Mouse (Mus musculus) limb, embryonic 10.5 days (tissue): ENCODE measurements at regions not wholly inside any gene's neighbourhood (a gene's known extent, or its start where the extent isn't known, plus 50 kb on each side); places are given as distances from the start of the nearest gene placed in this dataset.

ENCODE experiments used
- DNase-seq: peaks from one replicate; pipeline ENCODE4 v3.0.0-alpha.2; 2017; ENCODE audit warnings: low spot score
- H3K27ac ChIP-seq: fragments of 300-500 bp; sonication (generic); 2 replicates; pipeline ENCODE4 v1.5.1; 2016; ENCODE audit warnings: mild to moderate bottlenecking
- H3K27me3 ChIP-seq: fragments of 300-500 bp; sonication (generic); 2 replicates; pipeline ENCODE4 v1.6.1; 2016; ENCODE audit warnings: low read depth, mild to moderate bottlenecking; ENCODE audit not compliant: poor library complexity, severe bottlenecking
- H3K36me3 ChIP-seq: fragments of 300-500 bp; sonication (generic); 2 replicates; pipeline ENCODE4 v1.6.1; 2016; ENCODE audit warnings: mild to moderate bottlenecking, moderate library complexity
- H3K4me1 ChIP-seq: fragments of 300-500 bp; sonication (generic); 2 replicates; pipeline ENCODE4 v1.6.1; 2016
- H3K4me3 ChIP-seq: fragments of 300-500 bp; sonication (generic); 2 replicates; pipeline ENCODE4 v1.5.1; 2016; ENCODE audit warnings: mild to moderate bottlenecking, moderate library complexity
- H3K9me3 ChIP-seq: fragments of 300-500 bp; sonication (generic); replicated peaks from 2 replicates; pipeline ENCODE4 v1.6.1; 2016; ENCODE audit warnings: mild to moderate bottlenecking
- WGBS: fragments of 180-500 bp; shearing (Covaris S2); methylation state at CpG from one replicate; pipeline ENCODE4 v1.1.7; 2016; 5-methylcytosine and 5-hydroxymethylcytosine counted together

GRCm38 (mm10) chr9:12692329-12692728, 553.3 kb downstream of the Jrkl start:
- H3K4me3 ChIP-seq: no peak overlapping the region
- H3K4me1 ChIP-seq: no peaks in the 10 kb centered on the region
- 55% methylated on average over 4 of the region's 4 CpGs for WGBS
- H3K36me3 ChIP-seq: no peaks in the 10 kb centered on the region
- peak; percentile 38 for DNase-seq
- no peaks in the 10 kb centered on the region for H3K27me3 ChIP-seq
- no peak overlapping the region for H3K27ac ChIP-seq
- no peaks in the 10 kb centered on the region for H3K9me3 ChIP-seq

GRCm38 (mm10) chr9:12690948-12691279, 554.7 kb downstream of the Jrkl start:
- no peaks in the 10 kb centered on the region for H3K36me3 ChIP-seq
- no peaks in the 10 kb centered on the region for H3K27me3 ChIP-seq
- 30% methylated on average over 1 of the region's 1 CpGs for WGBS
- H3K4me1 ChIP-seq: no peaks in the 10 kb centered on the region
- H3K9me3 ChIP-seq: no peaks in the 10 kb centered on the region
- DNase-seq: no peak
- no peak overlapping the region for H3K4me3 ChIP-seq
- no peak overlapping the region for H3K27ac ChIP-seq

GRCm38 (mm10) chr9:12690182-12690947, 555.3 kb downstream of the Jrkl start:
- Histone ChIP-seq H3K36me3 (no peaks in the 10 kb centered on the region), H3K27me3 (no peaks in the 10 kb centered on the region), H3K4me1 (no peaks in the 10 kb centered on the region), H3K27ac (no peak overlapping the region), H3K9me3 (no peaks in the 10 kb centered on the region), H3K4me3 (no peak overlapping the region)
- no peak for DNase-seq
- 49% methylated on average over 5 of the region's 5 CpGs for WGBS
